Mouse (Mus musculus): Measurements from ENCODE around the gene Slc30a2.
"Not testable (repeated sequence)": the region's sequence is repeated elsewhere in the genome, so short reads cannot be mapped to it uniquely, and the experiment has no call there.

Gene Slc30a2

DNA sequence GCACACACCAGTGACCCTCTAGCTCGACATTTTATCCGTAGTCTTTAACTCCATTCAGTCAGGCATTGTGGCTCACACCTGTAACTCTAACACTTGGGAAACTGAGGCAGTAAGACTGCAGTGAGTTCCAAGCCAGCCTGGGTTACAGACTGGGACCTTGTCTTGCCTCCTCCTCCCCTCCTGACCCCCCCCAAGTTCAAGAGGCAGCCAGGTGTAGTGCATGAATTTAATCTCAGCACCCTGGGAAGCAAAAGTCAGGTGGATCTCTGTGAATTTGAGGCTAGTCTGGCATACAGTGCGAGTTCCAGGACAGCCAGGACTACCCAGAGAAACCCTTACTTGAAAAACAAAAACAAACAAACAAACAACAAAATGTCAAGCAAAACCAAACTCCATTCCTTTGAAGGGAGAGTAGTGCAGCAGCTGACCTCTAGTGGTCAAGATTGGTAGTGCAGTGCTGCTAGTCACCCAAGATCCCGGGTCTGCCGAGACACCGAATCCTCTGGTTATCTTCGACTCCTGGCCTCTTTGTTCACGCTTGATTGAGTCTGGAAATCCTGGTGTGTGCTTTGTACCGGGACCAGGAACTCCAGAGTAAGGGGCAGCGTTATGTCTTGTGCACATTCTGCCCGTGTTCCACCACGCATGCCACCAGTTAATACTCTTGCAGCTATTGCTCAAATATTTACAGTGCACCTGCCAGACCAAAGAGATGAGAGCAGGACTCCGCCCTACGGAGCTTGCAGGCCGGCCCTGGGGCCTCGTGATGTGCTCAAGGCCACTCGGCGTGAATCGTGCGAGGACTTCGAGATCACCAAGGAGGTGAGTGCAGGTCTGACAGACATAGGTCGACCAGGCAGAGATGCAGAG, 13.8 kb downstream of the Slc30a2 start:
- DNase-seq (ENCODE audit: low read depth, low spot score): peak; percentile 55

DNA sequence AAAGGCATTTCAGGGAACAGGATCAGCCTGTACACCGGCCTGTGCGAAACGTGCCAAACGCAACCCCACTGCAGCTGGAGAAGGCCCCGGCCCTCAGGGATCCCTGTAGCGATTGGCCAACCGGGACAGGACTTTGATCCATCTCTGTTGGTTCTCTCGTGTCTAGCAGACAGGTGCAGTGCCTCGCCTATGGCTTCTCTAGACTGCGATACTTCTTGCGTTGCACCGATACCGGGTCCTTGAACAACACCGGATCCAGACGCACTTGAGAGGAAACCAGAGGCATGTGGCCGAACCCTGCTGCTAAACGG, 14.4 kb downstream of the Slc30a2 start:
- no peak for DNase-seq (ENCODE audit: low read depth, low spot score)

DNA sequence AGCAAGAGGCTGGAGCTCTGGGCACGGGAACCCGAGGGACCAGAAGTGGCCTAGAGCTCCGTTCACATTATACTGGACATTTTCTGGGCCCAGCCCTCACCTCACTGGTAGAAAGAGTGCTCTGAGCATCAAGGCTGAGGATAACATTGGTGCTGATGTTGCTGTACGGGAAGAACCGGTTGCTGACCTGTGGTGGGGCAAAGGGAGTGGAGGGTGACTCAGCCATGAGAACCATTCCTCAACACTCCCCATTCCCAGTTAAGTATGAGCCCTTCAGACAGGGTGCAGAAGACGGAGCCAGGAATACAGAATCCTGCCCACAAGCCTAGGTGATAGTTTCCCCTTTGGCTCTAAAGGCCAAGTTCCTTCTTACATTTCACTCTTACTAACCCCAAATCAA, 16.7 kb downstream of the Slc30a2 start:
- DNase-seq (ENCODE audit: low read depth, low spot score): no peak

DNA sequence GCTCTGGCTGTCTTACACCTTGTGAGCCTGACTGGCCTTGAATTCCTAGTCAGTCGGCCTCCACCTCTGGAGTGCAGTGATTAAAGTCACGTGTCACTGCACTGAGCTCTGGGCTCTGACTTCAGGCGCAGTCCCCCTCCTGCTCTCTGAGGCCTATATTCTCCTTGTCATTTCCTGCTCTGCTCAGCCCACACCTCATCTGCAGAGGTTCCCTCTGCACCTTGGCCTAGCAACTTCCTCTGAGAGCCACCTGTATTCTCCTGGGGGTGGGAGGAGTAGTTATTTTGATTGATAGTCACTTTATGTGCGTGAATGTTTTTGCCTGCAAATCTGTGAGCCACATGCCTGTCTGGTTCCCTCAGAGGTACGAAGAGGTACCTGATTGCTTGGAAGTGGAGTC, 18.2 kb downstream of the Slc30a2 start:
- no peak for DNase-seq (ENCODE audit: low read depth, low spot score)

DNA sequence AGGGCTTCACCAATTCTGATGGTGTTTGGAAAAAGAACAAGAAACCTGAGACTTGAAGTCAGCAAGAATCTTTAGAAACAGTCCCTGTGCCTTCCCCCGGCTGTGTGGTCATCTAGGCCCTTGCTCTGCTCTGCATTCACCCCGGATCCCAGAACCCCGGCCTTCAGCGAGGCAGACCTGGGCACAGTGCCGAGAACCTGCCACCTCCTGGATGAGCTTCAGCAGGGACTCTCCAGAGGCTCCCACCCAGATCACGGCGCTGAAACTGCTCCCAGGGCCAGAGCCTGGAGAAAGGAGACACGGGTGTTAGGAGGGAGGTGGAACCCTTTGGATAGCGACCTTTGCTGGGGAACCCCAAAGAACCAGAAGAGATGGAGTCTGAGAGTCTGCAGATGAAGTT, 19.1 kb downstream of the Slc30a2 start:
- DNase-seq (ENCODE audit: low read depth, low spot score): no peak

DNA sequence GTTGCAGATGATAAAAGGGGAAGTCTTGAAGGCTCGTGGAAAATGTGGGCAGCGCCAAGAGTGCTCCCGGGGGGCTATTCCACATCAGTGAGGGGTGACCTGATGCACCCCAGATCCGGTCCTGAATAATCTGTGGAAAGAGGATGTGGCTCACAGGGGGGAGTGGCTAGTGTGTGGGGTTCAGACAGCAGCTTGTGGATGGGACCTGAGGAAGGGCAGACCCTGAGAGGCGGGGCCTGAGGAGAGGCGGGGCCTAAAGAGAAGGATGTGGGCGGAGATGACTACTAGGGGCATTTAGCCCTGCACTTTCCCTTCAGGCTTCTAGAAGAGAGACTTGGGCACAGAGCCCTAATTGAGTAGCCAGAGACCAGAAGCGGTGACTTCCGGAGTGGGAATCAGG, 19.6 kb downstream of the Slc30a2 start:
- DNase-seq (ENCODE audit: low read depth, low spot score): no peak

DNA sequence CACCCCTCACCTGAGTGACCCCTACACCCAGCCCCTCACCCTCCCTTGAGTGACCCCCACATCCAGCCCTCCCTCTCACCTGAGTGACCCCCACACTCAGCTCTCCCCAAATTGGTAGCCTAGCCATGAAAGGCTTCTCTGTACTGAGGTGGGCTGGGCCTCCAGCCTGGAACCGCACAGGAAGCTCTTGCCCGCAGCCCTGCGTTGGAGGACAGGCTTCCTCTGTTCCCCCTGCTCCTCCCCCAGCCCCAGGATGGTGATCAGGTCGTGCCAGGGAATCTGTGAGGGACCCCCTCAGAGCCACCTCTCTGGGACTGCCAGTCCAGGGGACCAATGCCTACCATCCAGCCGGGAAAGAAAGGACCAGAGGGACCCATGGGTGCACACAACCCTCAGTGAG, 22.3 kb downstream of the Slc30a2 start:
- no peak for DNase-seq (ENCODE audit: low read depth, low spot score)

DNA sequence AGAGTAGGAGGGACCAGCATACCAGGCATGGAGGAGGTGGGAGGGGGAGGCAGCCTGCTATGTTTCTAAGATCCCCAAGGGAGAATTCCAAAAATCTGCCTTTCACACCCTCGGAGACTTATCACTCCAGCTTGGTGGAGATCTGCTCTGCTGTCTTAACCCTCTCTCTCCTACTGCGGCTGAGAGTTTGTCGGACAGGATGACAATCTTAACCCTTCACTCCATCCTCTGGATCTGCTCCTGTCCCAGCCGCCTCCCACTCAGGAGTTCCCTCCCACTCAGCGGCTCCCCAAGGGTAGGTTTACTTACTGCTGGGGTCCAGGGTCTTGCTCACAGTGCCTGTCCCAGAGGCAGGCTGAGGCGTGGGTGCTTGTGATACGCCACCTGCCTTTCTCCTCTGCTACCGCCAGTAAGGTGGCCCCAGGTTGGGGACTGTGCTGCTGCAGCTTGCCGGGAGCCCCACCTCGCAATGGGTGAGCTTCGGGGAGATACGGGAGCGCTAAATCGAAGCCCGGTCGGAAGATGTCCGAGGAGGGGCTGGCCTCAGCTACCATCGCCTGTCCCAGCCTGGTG, 27.8 kb downstream of the Slc30a2 start:
- DNase-seq (ENCODE audit: low read depth, low spot score): peak; percentile 89

DNA sequence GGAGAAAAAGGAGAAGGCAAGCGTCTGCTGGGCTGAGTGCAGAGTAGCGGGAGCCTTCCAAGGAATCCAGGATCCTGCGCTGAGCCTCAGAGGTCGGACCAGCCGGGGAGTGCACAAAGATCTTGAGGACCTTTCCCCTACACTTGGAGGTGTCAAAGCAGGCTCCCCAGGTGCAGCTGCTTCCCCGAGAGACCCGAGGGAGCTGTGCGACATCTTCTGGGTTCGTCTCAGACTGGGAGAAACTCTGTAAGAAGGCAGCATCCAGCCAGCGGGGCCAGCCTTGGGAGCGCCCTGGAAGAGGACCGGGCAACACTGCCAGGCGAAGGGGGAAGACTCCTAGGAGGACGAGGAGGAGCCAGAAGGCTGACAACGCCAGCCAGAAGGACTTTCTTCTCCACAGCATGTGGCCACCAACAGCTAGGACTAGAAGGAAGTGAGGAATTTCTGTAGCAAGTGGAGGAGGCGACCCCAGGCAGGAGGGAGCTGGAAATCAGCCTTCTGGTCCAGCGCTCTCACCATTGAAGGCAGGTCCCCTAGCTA, 28.4 kb downstream of the Slc30a2 start:
- DNase-seq (ENCODE audit: low read depth, low spot score): no peak

DNA sequence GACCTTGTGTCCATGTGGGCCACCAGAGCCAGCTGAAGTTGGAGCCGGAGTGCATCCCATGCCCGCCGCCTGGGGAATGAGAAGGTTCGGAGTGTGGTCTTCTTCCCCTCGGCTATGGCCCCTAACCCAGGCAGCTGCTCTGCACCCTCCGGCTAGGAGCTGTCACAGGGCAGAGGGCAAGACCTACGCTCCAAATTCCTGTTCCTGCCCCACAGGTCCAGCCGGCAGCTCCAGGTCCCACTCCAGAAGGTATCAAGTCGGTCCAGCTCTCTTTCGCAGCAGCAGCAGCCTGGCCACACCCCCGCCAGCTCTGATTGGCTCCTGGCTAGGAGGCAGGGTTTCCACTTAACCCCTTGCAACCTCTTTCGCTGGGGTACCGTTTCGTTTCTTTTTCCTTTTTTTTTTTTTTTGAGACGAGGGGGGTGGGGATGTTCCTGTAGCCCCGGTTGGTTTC, 29.3 kb downstream of the Slc30a2 start:
- DNase-seq (ENCODE audit: low read depth, low spot score): peak; percentile 70

DNA sequence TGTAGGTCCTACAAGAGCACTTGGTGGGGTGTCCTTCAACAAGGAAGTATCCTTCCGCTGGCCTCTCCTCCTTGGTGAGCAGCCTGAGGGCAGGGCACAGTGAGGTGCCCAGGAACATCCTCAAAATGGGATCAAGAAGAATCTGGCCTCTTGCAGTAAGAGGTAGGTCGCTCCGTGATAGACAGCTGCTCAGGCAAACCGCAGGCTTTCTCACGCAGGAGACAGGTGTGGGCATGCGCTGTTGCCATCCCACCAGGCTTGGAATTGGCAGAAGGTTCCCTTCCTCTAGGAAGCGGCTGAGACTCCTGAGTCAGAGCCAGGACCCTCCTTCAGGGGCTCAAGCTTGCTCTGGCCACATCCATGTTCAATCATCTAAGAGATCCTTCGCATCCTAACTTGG, 30.3 kb downstream of the Slc30a2 start:
- no peak for DNase-seq (ENCODE audit: low read depth, low spot score)

DNA sequence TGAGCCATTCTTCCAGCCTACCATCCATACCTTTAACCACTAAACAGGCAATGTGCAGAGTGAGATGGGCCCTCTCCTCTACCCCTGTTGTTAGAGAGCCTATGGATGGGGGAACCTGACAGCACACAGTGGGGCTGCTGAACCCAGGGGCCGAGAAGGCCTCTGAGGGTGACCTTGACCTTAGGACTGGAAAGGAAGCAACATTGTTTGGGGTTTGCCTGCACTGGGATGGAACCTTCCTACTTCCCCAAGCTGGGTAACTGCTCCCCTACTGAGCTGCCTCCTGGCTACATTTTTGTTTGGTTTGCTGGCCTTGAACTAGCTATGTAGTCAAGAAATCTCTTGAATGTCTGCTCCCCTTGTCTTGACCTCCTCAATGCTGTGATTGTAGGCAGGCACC, 31.3 kb downstream of the Slc30a2 start:
- no peak for DNase-seq (ENCODE audit: low read depth, low spot score)

DNA sequence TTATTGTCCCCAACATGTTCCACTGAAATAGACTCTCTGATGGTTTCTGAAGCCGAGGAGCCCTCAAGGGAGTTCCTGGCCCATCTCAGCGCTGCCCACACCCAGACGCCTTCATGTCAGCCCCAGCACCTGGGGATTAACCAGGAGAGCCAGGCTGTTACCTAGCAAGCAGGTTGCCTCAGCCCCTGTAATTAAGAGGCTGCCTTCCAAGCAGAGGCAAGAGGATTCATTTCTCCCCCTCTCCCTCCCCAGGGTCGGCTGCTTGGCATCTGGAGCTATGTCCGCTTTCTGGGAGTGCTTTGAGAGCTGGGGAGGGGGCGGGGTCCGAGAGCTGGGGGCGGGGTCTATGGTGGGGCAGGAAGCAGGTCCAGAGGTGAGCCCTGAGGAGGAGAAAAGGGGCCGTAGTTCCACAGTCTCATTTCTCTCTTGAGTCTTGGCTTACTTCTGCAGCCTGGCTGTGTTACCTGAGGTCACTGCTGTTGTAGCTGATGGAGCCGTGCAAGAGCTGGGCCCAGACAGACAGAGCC, 35.2 kb downstream of the Slc30a2 start:
- no peak for DNase-seq (ENCODE audit: low read depth, low spot score)

DNA sequence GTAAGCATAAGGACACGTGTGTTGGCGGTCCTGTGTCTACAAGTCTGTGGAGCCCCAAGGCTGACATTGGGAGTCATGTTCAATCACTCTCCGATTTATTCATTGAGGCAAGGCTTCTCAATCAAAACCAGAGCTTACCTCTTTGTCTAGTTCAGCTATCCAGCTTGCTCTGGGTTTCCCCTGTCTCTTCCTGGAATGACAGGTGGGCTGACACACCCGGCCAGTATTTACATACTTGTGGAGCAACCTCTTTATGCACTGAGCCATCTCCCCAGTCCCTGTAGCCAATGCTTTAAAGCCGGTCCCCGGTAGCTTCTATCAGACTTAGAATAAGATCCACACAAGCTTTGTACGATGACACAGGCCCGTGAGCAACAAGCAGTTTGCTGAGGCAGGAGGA, 36.5 kb downstream of the Slc30a2 start:
- DNase-seq (ENCODE audit: low read depth, low spot score): no peak

DNA sequence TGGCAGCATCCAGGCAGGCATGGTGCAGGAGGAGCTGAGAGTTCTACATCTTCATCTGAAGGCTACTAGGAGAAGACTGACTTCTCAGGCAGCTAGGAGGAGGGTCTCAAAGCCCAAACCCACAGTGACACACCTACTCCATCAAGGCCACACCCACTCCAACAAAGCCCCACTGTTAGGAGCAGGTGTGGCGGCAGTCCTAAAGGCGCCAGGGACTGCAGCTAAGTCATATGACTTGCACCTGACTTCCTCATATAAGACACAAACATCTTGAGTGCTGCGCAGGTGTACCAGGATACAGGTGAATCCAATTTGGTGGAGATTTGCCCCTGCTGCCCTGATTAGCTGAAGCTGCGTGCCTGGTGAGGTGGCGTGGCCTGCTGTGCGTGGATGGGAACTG, 40.8 kb downstream of the Slc30a2 start, which contains the start of gene Extl1:
Gene Extl1, minus strand, starts transcription at position 101 of the 400 bp plus-strand sequence.
- not testable (repeated sequence) for DNase-seq (ENCODE audit: low read depth, low spot score)

DNA sequence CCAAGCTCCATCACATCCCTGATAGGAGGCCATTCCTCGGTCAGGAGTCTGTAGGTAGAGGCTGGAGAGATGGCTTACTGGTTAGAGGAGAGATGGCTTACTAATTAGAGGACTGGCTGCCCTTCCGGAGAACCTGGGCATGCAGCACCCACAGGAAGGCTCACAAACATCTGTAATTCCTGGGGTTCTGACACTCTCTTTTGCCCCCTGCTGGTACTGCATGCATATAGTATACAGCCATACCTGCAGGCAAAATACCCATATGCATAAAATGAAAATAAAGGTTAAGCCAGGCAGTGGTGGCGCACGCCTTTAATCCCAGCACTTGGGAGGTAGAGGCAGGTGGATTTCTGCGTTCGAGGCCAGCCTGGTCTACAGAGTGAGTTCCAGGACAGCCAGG, 44.3 kb downstream of the Slc30a2 start:
- DNase-seq (ENCODE audit: low read depth, low spot score): no peak

DNA sequence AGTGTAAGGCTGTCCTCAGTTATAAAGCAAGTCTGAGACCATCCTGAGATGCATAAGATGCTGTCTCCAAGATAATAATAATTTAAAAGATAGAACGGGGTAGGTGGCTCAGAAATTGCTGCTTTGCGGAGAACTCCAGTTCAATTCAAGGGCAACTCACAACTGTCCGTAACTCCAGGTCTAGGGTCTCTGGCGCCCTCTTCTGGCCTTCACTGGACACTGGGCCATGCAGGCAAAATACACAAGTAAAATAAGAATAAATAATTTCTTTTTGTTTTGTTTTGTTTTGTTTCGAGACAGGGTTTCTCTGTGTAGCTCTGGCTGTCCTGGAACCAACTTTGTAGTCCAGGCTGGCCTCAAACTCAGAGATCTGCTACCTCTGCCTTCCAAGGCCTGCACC, 45.4 kb downstream of the Slc30a2 start:
- DNase-seq (ENCODE audit: low read depth, low spot score): no peak

DNA sequence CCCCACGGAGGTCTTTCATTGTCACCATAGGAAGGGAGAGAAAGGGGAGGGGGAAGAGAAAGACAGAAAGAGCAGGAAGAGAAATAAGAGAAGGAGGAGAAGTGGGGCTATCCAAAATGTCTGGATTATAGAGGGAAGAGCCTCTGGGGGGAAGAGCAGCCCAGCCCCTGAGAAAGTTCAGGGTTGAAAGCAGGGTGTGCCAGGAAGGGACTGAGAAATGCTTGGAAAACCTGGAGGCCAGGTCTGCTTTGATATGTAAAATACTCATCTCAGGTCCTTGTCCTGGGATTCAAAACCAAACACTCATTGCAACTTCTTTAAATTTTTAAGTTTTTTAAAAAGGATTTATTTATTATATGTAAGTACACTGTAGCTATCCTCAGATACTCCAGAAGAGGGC, 48.7 kb downstream of the Slc30a2 start:
- no peak for DNase-seq (ENCODE audit: low read depth, low spot score)

DNA sequence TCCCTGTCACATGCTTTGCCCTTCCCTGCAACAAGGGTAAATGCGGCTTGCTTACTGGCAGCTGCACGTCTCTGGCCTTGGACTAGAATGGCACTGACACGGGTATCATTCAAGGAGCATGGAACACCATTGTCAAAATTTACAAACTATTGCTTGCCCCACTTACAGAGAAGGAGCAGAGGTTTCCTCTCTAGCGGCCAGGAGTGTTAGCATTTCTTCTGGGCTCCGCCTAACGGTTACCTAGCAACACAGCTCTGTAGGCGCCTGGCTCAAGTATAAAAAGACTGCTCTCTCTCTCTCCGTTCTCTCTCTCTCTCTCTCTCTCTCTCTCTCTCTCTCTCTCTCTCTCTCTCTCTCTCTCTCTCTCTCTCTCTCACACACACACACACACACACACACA, 49.6 kb downstream of the Slc30a2 start:
- DNase-seq (ENCODE audit: low read depth, low spot score): no peak

DNA sequence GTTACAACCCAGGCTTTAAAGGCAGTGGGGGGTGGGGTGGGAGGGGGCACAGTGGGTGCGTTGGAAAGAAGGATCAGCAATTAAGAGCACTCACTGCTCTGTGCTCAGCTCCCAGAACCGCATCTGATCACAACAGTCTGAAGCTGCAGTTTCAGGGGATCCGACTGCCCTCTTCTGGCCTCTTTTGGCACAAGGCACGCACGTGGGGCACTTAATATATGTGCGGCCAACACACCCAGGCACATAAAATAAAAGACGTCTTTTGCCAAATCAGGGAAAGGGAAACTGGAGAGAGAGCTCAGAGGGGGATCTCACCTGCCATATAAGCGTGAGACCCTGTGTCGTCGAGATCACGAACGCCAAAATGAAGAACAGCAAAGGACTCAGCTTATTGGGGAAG, 50.0 kb downstream of the Slc30a2 start:
- DNase-seq (ENCODE audit: low read depth, low spot score): no peak

DNA sequence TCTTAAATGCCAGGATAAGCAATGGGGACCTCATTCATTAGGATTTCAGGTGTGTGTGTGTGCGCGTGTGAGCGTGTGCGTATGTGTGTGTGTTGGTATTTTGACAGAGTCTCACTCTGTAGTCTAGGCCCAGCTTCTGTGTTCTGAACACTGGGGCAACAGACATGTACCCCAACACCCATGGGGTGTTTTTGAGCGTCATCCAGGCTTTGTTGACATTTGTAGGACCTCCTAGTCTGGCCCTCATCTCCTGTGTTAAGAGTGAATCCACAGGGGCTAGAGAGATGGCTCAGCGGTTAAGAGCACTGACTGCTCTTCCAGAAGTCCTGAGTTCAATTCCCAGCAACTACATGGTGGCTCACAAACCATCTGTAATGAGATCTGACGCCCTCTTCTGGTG, 52.2 kb downstream of the Slc30a2 start:
- DNase-seq (ENCODE audit: low read depth, low spot score): no peak

DNA sequence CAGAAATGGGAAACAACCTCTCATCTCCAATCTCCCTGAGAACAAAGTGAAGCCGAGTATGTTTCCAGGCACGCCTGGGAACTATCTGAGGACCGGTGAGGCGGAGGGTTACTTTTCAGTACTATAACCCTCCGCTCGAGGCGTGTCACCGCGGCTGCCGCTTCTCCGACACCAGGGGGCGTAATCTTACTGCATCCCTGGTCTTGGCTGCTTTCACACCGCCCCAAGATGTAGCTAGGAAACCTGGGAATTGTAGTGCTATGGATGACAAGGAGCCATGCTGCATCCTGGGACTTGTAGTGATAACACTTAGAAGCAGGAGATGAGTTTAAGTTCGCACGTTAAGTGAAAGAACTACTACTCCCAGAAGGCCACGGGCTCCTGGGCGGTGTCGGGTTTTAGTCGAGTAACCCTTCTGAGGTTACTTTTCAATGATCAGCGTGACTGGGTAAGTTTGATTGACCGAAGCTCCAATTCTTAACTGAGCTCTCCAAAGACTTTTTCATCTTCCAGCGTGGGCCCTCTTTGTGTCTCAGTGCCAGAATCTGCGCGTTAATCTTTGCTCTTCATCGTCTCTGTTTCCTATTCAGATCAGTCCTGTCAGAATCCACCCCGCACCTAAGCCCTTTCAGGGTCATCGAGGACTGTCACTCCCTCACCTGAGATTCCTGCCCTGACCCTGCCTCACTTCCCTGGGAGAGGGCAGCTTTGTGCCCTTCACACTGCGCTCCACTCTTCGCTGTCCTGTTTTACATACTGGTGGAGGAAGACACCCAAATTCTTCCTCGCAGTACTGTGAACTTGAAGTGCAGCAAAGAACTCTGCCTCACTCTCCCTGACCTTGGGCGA, 53.2 kb downstream of the Slc30a2 start, which contains the start of gene Pafah2:
Gene Pafah2, plus strand, starts transcription at position 344 of the 849 bp plus-strand sequence.
- peak; percentile 100 for DNase-seq (ENCODE audit: low read depth, low spot score)

Measured in telencephalon, adult 2 months (tissue).